Mouse (Mus musculus) right cerebral cortex, adult 18-20 months (tissue): ENCODE data around the gene Npnt.

Experiments
- DNase-seq: peaks from one replicate; pipeline ENCODE4 v3.0.0; 2022; ENCODE audit warnings: mixed read lengths

Npnt gene

DNA sequence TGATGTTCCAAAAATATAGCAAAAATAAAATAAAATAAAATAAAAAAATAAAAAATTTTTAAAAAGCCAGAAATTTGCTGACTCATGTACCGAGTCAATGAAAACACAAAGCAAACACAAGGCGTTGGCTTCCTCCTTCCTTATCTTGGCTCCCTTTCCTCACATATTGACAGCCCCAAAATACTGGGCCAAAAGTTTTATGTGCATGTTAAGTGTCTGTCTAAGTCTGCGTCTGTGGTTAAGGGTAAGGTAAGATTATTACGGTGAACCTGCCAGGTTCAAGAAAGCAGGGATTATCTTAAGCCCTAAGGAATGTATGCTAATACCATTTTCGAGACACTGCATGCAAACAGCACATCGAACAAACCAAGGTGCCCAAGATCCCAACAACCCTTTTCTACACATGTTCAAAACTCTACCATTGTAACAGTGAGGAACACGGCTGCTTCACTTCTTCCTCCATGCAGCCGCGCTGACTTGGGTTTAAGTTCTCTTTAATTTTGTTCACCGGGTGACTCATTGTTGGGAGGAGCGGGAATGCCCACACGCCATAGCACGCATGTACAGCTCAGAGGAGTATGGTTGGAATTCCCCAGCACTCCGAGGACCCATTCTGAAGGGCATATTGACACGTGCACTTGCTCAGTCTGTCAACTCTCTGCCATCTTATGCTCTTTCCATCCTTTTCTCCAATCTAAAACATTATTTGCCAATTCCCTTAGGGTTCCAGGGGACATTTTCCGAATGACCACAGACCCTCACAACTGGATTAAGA is 62.8 kb downstream of the Npnt start:
- no peak for DNase-seq

GRCm38 (mm10) chr3:132886419-132887050 is 63.6 kb downstream of the Npnt start:
- no peak for DNase-seq

- no peak for DNase-seq
Observed at GRCm38 (mm10) chr3:132884459-132884858, 65.6 kb downstream of the Npnt start.

- no peak for DNase-seq
Observed at GRCm38 (mm10) chr3:132883256-132883655, 66.8 kb downstream of the Npnt start.

GRCm38 (mm10) chr3:132880826-132881225 is 69.3 kb downstream of the Npnt start:
- no peak for DNase-seq

- no peak for DNase-seq
Observed at GRCm38 (mm10) chr3:132880361-132880760, 69.7 kb downstream of the Npnt start.

DNA sequence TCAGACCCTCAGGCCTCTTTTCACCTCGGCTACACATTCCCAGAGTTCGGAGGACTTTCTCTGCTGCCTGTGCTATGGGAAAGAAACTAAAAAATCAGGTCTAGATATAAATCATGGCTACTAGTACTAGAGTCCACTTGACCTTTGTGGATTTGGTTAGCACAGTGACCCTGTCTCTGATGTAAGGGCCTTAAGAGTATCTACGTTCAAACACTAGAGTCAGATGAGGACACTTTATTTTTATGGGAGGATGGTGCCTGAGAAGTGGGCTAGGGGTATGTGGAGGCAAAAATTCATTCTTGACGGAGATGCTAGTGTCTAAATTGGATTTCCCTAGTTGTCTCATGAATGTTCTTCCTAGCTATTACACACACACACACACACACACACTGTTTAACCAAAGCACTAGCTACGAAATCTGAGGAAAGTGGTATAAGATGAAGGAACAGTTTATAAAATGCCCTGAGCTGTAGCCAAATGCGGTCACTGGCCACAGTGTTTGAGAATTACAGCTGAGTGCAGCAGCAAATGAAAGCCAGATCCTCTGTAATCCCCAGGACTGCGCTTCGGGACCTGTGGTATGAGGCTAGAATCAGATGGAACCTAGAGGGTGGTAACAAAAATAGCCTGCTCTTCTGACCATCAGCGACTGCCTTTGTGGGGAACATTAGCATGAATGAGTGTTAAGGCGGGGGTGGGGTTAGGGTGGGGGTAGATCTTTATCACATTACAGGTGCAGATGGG is 73.0 kb downstream of the Npnt start:
- no peak for DNase-seq

- no peak for DNase-seq
Observed at GRCm38 (mm10) chr3:132876011-132876708, 73.9 kb downstream of the Npnt start.

- no peak for DNase-seq
Observed at GRCm38 (mm10) chr3:132873251-132873650, 76.8 kb downstream of the Npnt start.

DNA sequence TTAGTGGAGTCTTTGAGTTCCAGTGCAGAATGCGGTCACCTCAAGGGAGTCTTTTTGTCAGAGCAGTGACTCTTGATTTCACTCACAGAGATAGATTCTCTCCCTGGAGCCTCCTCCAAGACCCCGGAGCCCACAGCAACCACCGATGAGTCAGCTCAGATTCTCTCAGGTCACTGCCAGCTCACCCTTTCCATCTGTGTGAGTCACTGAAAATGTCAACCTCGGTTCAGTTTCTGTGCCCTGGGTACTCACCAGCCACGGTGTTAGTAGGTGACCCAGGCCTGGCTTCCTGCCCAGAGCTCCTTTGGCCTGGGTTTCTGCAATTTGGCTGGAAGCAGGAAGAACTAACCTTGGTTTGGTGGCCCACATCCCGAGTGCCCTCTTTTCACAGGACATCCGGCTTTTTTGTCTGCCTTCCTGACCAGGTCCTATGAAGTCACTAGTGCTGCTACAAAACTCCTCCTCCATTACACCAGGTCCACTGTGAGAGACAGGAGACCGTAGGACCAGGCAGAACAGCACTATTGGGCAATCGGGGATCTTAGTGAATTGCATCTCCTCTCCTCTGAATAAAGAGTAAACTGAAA is 78.7 kb downstream of the Npnt start:
- no peak for DNase-seq

GRCm38 (mm10) chr3:132870079-132870478 is 80.0 kb downstream of the Npnt start:
- no peak for DNase-seq

DNA sequence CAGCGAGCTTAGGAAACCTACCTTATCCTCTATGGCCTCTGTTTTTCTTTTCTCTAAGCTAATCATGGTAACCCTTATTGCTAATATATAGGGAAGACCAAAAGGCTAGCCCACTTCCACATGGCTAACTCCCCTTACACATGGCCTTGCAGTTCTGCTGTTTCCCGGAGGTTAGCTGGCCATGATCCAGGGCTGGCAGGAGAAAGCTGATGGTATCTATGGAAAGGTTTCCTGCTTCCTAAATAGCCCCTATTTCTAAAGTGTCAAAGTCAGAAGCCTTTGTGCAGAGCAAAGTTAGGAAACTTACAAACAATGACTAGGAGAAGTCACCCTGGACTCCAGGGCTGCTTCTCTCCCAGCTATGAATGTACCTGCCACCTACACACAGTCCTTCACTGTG is 81.3 kb downstream of the Npnt start:
- no peak for DNase-seq

DNA sequence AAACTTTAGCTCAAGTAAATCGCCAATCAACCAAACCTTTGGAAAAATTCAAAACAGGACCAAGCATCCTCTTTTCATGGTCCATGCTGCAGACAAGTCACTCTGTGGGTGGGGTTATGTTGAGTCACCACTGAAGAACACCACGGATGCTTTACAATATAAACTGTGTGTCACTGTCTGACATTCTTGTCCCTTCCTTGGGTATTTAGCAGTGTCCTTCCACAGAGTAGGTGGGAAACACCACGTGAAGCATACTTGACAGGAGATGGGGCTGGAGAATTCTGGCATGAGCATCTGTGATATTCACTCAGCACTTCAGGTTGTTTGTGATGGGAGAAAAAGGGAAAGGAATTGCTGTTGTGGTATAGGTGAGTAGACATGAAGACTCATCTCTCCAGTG is 83.1 kb downstream of the Npnt start:
- DNase-seq: no peak

DNA sequence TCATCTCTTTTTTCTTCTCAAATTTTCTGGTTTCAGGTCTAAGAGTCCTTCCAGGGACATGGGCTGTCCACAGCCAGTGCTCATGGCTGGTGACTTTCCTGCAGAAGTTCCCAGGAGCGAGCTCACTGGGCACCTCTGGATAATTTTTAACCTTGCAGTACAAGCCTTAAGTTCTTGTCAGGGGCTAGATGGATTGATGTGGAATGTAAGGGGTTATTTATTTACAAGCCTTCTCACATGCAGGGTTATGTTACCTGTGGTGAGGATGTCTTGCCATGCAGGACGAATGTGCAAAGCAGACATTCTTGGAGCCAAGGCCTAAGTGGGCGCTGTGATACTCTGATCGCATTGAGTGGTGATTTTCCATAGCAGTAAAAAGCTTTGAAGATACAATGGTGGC is 84.5 kb downstream of the Npnt start:
- no peak for DNase-seq

DNA sequence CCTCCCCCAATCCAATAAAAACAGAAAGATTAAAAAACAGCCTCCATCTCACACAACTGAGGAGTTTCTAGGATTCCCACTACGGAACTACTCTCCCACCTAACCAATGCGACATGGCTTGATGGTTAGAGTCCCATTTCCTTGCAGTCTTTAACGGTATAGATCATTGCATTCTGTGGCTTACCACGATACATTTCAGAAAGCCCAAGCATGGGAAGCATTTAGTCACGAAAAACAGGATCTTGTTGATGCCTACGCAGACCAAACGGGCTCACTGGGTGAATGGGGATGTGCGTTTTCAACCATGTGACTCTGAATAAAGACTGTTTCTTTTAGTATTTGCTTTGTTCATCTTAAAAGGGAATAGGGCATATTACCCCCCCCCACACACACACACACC is 85.1 kb downstream of the Npnt start:
- no peak for DNase-seq

DNA sequence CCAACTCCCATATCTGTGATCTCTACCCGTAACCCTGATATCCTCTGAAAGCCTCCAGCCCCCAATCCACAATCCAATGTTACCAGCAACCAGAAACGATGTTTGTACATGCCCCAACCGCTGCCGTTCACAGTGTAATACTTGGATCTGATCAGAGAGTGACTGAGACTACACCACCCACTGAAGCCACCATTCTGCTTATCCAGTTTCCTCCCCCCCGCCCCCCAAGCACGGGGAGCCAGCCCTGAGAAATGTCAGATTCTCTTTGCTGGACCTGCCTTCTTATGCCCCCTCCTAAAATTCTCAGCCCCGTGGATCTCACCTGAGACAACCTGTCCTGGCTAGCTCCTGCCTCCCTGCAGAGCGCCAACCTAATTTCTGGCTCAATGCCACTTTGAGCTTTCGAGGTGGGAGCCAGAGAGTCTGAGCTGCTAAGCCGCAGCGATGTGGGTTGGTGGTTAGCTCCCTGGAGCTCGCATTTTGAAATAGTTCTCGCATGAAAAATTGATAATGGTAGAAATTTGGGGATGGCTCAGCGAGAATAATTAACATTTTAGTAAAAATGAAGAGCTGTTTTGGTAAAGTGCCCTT is 85.7 kb downstream of the Npnt start:
- DNase-seq: no peak

- no peak for DNase-seq
Observed at GRCm38 (mm10) chr3:132863843-132864242, 86.2 kb downstream of the Npnt start.

GRCm38 (mm10) chr3:132860796-132861195 is 89.3 kb downstream of the Npnt start:
- DNase-seq: no peak

- no peak for DNase-seq
Observed at GRCm38 (mm10) chr3:132859573-132859972, 90.5 kb downstream of the Npnt start.

GRCm38 (mm10) chr3:132858849-132859248 is 91.2 kb downstream of the Npnt start:
- DNase-seq: no peak

- no peak for DNase-seq
Observed at GRCm38 (mm10) chr3:132856651-132857050, 93.4 kb downstream of the Npnt start.

GRCm38 (mm10) chr3:132855458-132856212 is 94.5 kb downstream of the Npnt start:
- DNase-seq: no peak
